19 mouse cellular contexts compared by ENCODE assay signal in the genomic region with DNA sequence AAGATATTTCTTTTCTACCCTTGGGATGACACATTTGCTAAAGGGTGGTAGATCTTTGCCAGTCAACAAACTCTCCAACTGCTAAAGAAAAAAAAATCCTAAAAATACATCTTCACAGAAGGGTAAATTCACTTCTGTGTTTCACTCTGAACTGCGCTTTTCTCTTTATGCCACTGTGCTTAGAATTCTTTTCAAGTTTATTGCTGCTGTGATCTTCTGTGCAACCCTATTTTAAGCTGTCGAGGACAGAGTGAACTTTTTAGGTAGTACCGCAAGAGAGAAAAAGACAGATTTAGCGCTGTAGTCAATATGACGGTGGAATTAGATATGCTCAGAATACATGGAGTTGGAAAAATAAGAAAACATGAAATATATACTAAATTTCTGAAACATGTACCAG.
DNase-seq lines count a peak whose midpoint lies in the region; ATAC-seq lines count a peak whose summit lies in the region.
"Had no signal": no experiment of that assay in that cellular context is flagged by ENCODE, and none has a peak within 500 bp of the region (broad histone marks: within the 10 kb centered on the region; RNA-seq: fewer than 3 reads in every experiment).

No protein-coding gene starts in this region.

- no peak for DNase-seq in frontal cortex, postnatal 10 days (ENCODE audit: low spot score in 2 of 2)
- peak; percentile 10 for DNase-seq in left cerebral cortex, adult 11 months (ENCODE audit: low spot score)
- no peak for DNase-seq in left cerebral cortex, postnatal 36 days (ENCODE audit: low spot score in 2 of 2)
- DNase-seq in right cerebral cortex, adult 18-20 months: peak; percentile 14
- no peak for DNase-seq in right cerebral cortex, adult 2 months (ENCODE audit: low spot score in 2 of 2)
- peak; percentile 73 for DNase-seq in telencephalon, adult 2 months (ENCODE audit: low read depth, low spot score)
- no peak for DNase-seq in adrenal gland, postnatal 10 days
- DNase-seq: adrenal gland, adult 2 months; adrenal gland, postnatal 14 days; adrenal gland, postnatal 36 days; cerebellum, adult 11 months; cerebellum, adult 18-20 months; cerebellum, adult 9-11 months; cerebellum, postnatal 14 days; cerebellum, postnatal 36 days; embryo, embryonic 11 days had no signal

- intact Hi-C loops in left cerebral cortex, postnatal 36 days (cut with DNase I): no loop called here

- peak; percentile 97 for ATAC-seq in frontal cortex, adult (ENCODE audit: low TSS enrichment)
- ATAC-seq: forebrain, embryonic 13.5 days; forebrain, embryonic 15.5 days had no signal

Comparison
In these comparisons a context has a peak if more than half of its experiments do, and no peak if none do; other contexts are left out.
1. DNase-seq: peak in left cerebral cortex, adult 11 months (single experiment), right cerebral cortex, adult 18-20 months (single experiment) and telencephalon, adult 2 months (single experiment); none in frontal cortex, postnatal 10 days (0 of 2), left cerebral cortex, postnatal 36 days (0 of 2), right cerebral cortex, adult 2 months (0 of 2) and adrenal gland, postnatal 10 days (single experiment).